Mouse (Mus musculus): ENCODE results near the gene Tat. TPM values are rescaled to one million over a fixed set of nuclear protein-coding genes. Genes with fewer than 3 reads are reported as not detected.

The Tat gene
- total RNA-seq, 2 experiments from 2014 or later, result not detected

- intact Hi-C loops (cut with DNase I), result no loop called here
- no peak overlapping the region for H3K4me3 ChIP-seq
- H3K27ac ChIP-seq, result no peak overlapping the region
- no peak for TF ChIP-seq CTCF (IDR thresholded peaks at IDR 0.05)
- DNase-seq (ENCODE audit: extremely low spot score in 1 of 2, low spot score in 2 of 2), result no peak
These were observed 1.1 kb upstream of the Tat start for GRCm38 (mm10) chr8:109989151-109989550.

GRCm38 (mm10) chr8:109992166-109992565 lies 1.9 kb downstream of the Tat start:
- DNase-seq (ENCODE audit: extremely low spot score in 1 of 2, low spot score in 2 of 2), result no peak
- intact Hi-C loops (cut with DNase I), result loop anchor here (5.0 kb wide), 1 partner anchor 65 kb away; no protein-coding TSS in a partner anchor
- Histone ChIP-seq H3K27ac (no peak overlapping the region), H3K4me3 (no peak overlapping the region)
- TF ChIP-seq CTCF (IDR thresholded peaks at IDR 0.05), result no peak

- Histone ChIP-seq H3K4me3 (no peak overlapping the region), H3K27ac (no peak overlapping the region)
- intact Hi-C loops (cut with DNase I), result loop anchor here (5.0 kb wide), 1 partner anchor 64 kb away; no protein-coding TSS in a partner anchor
- no peak for TF ChIP-seq CTCF (IDR thresholded peaks at IDR 0.05)
- no peak for DNase-seq (ENCODE audit: extremely low spot score in 1 of 2, low spot score in 2 of 2)
These were observed 2.7 kb downstream of the Tat start for GRCm38 (mm10) chr8:109992951-109993350.

DNA sequence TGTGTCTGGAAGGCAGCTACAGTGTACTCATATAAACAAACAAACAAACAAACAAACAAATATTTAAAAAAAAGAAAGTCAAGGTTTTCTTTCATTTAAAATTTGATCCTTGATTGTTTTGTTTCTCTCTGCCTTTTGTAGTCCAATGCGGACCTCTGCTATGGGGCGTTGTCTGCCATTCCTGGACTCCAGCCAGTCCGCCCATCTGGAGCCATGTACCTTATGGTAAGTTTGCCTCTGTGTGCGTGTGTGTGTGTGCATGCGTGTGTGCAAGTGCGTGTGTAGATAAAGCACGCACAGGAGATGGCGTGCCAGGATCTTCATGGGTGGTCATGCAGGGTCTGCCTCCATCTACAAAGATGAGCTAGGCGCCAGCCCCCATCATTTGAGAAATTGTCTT lies 7.1 kb downstream of the Tat start:
- no peak for DNase-seq (ENCODE audit: extremely low spot score in 1 of 2, low spot score in 2 of 2)
- no peak overlapping the region for H3K27ac ChIP-seq
- H3K4me3 ChIP-seq, result no peak overlapping the region
- TF ChIP-seq CTCF (IDR thresholded peaks at IDR 0.05), result no peak
- intact Hi-C loops (cut with DNase I), result no loop called here

- H3K4me3 ChIP-seq, result no peak overlapping the region
- TF ChIP-seq CTCF (IDR thresholded peaks at IDR 0.05), result no peak
- intact Hi-C loops (cut with DNase I), result no loop called here
- H3K27ac ChIP-seq, result no peak overlapping the region
- DNase-seq (ENCODE audit: extremely low spot score in 1 of 2, low spot score in 2 of 2), result no peak
These were observed 7.8 kb downstream of the Tat start for GRCm38 (mm10) chr8:109998066-109998465.

DNA sequence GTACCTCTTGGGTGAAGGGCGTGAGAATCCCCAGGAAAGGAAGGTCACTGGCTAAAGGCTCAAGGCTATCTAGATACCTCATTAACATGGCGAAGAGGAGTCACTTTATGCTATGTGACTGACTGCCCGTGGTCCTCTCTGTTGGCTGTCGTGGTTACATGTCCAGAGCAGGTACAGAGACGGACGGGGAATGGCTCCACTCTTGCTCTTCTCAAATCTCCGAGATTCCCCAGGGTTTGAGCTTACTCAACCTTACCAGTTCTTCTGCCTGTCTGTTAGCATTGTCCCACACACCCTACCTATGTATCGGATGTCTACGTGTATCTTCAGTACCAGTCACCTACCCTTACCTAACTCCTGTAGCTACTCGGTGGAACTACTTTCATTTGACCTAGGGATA lies 9.7 kb downstream of the Tat start:
- Histone ChIP-seq H3K27ac (no peak overlapping the region), H3K4me3 (no peak overlapping the region)
- no peak for TF ChIP-seq CTCF (IDR thresholded peaks at IDR 0.05)
- no peak for DNase-seq (ENCODE audit: extremely low spot score in 1 of 2, low spot score in 2 of 2)
- intact Hi-C loops (cut with DNase I), result no loop called here

DNA sequence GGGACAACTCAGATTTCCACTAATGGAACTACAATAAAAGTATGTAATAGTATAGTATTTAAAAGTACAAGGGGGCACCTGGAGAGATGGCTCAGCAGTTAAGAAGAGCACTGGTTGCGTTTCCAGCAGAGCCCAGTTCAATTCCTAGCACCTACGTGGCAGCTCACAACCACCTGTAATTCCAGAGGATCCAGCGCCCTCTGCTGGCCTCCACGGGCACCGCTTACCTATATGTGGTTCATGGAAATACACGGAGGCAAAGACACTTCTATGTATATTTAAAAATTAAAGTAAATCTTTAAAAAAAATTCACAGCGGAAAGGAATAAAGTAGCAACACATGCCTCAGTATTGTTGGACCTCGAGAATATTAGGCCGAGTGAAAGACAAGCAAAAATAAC lies 12.7 kb downstream of the Tat start:
- H3K27ac ChIP-seq, result no peak overlapping the region
- no peak for DNase-seq (ENCODE audit: extremely low spot score in 1 of 2, low spot score in 2 of 2)
- TF ChIP-seq CTCF (IDR thresholded peaks at IDR 0.05), result peak; percentile 35
- H3K4me3 ChIP-seq, result no peak overlapping the region
- intact Hi-C loops (cut with DNase I), result no loop called here

- Histone ChIP-seq H3K27ac (no peak overlapping the region), H3K4me3 (no peak overlapping the region)
- DNase-seq (ENCODE audit: extremely low spot score in 1 of 2, low spot score in 2 of 2), result no peak
- no peak for TF ChIP-seq CTCF (IDR thresholded peaks at IDR 0.05)
- intact Hi-C loops (cut with DNase I), result no loop called here
These were observed 14.1 kb downstream of the Tat start for GRCm38 (mm10) chr8:110004300-110004699.

- TF ChIP-seq CTCF (IDR thresholded peaks at IDR 0.05), result no peak
- intact Hi-C loops (cut with DNase I), result no loop called here
- 0 out of 2 replicates have a peak overlapping the region, but pooled peaks have one; percentile 30 for H3K27ac ChIP-seq
- H3K4me3 ChIP-seq, result no peak overlapping the region
- peak; percentile 21 to 31 for DNase-seq (ENCODE audit: extremely low spot score in 1 of 2, low spot score in 2 of 2)
These were observed 16.2 kb downstream of the Tat start for GRCm38 (mm10) chr8:110006312-110007023.

GRCm38 (mm10) chr8:110008228-110008994 lies 18.2 kb downstream of the Tat start:
- no peak for TF ChIP-seq CTCF (IDR thresholded peaks at IDR 0.05)
- intact Hi-C loops (cut with DNase I), result no loop called here
- H3K27ac ChIP-seq, result no peak overlapping the region
- no peak for DNase-seq (ENCODE audit: extremely low spot score in 1 of 2, low spot score in 2 of 2)
- H3K4me3 ChIP-seq, result no peak overlapping the region

- no peak overlapping the region for H3K27ac ChIP-seq
- TF ChIP-seq CTCF (IDR thresholded peaks at IDR 0.05), result no peak
- no peak overlapping the region for H3K4me3 ChIP-seq
- intact Hi-C loops (cut with DNase I), result no loop called here
- DNase-seq (ENCODE audit: extremely low spot score in 1 of 2, low spot score in 2 of 2), result no peak
These were observed 18.8 kb downstream of the Tat start for GRCm38 (mm10) chr8:110008995-110009446.

GRCm38 (mm10) chr8:110010868-110011267 lies 20.6 kb downstream of the Tat start:
- TF ChIP-seq CTCF (IDR thresholded peaks at IDR 0.05), result peak; percentile 59
- no peak overlapping the region for H3K4me3 ChIP-seq
- intact Hi-C loops (cut with DNase I), result loop anchor here (2.0 kb wide), 1 partner anchor 60 kb away; no protein-coding TSS in a partner anchor
- no peak overlapping the region for H3K27ac ChIP-seq
- DNase-seq (ENCODE audit: extremely low spot score in 1 of 2, low spot score in 2 of 2), result no peak
